Mouse (Mus musculus): ENCODE measurements around the gene Large1. TPM values are rescaled to one million over a fixed set of nuclear protein-coding genes. Genes with fewer than 3 reads are reported as not detected.
"Not testable (repeated sequence)": the region's sequence is repeated elsewhere in the genome, so short reads cannot be mapped to it uniquely, and the experiment has no call there.

Large1 gene
- polyA plus RNA-seq, 1 experiment, result 4.4 TPM

DNA sequence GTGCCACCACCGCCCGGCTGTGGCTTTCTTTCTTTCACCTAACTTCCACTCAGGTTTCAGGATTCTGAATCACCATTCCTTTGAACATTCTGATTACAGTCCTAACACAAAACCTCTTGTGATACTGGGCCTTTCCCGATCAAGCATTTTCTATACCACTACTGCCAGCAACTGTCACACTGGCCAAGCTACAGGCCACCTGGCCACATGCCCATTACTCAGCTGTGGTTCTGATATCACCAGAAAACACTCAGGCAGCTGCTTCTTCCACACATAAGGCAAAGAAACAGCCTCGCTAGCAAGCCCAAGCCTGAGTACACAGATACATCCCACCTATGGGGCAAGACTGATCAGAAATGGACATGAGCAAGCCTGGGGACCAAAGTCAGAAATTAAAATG lies 71.3 kb downstream of the Large1 start:
- WGBS, result 89% methylated on average over 4 of the region's 4 CpGs
- no peaks in the 10 kb centered on the region for H3K4me1 ChIP-seq (replicated peaks; ENCODE audit: control insufficient read depth, insufficient read depth, low read length)
- H3K4me3 ChIP-seq (ENCODE audit: control insufficient read depth, insufficient read depth, low read length), result no peak overlapping the region
- no peaks in the 10 kb centered on the region for H3K36me3 ChIP-seq (ENCODE audit: control insufficient read depth, insufficient read depth, low read length)
- H3K27me3 ChIP-seq (ENCODE audit: control insufficient read depth, insufficient read depth, low read length), result no peaks in the 10 kb centered on the region
- TF ChIP-seq CTCF (IDR thresholded peaks at IDR 0.05; ENCODE audit: borderline replicate concordance, control insufficient read depth, extremely low read depth, insufficient read depth, low read length, poor library complexity) (no peak), POLR2A (IDR thresholded peaks at IDR 0.05; ENCODE audit: control insufficient read depth, extremely low read depth, insufficient read depth, low read length, poor library complexity) (no peak)
- no peak overlapping the region for H3K27ac ChIP-seq (ENCODE audit: control insufficient read depth, insufficient read depth, low read length)
- no peak for DNase-seq

DNA sequence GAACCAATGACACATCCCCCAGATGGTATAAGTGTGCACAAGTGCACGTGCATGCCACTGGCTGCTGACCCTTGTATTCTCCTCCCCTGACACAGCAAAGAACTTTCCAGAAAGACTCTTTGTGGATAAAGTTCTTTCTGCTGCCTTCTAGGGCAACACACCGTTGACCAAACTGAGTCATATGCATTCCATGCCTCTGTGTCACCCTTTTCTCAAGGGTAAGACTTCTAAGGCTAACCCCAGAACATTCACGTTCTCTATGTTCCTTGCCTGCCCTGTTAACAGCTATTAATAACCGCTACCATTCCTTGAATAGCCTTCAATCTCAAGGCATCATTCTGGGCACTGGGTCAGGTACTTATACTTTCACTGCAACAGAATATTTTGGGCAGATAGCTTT lies 77.3 kb downstream of the Large1 start:
- no peak for DNase-seq
- 88% methylated on average over 4 of the region's 4 CpGs for WGBS
- Histone ChIP-seq H3K27me3 (ENCODE audit: control insufficient read depth, insufficient read depth, low read length) (no peaks in the 10 kb centered on the region), H3K36me3 (ENCODE audit: control insufficient read depth, insufficient read depth, low read length) (no peaks in the 10 kb centered on the region), H3K27ac (ENCODE audit: control insufficient read depth, insufficient read depth, low read length) (no peak overlapping the region), H3K4me1 (replicated peaks; ENCODE audit: control insufficient read depth, insufficient read depth, low read length) (no peaks in the 10 kb centered on the region), H3K4me3 (ENCODE audit: control insufficient read depth, insufficient read depth, low read length) (no peak overlapping the region)
- no peak for TF ChIP-seq POLR2A (IDR thresholded peaks at IDR 0.05; ENCODE audit: control insufficient read depth, extremely low read depth, insufficient read depth, low read length, poor library complexity)
- TF ChIP-seq CTCF (IDR thresholded peaks at IDR 0.05; ENCODE audit: borderline replicate concordance, control insufficient read depth, extremely low read depth, insufficient read depth, low read length, poor library complexity), result no peak

DNA sequence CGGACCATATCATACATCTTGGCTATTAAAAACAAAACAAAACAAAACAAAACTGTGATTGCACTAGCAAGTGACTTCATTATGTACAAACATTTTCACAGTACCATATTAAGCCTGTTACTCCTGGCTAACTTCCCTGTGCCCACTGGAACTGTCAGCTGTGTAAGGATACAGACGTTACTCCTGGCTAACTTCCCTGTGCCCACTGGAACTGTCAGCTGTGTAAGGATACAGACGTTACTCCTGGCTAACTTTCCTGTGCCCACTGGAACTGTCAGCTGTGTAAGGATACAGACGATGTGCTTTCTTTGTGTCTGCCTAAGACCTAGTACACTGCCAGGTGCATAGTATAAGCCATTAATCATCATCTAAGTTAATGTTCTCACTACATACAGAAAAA lies 77.9 kb downstream of the Large1 start:
- not testable (repeated sequence) for H3K27me3 ChIP-seq (ENCODE audit: control insufficient read depth, insufficient read depth, low read length); H3K27ac ChIP-seq (ENCODE audit: control insufficient read depth, insufficient read depth, low read length); H3K36me3 ChIP-seq (ENCODE audit: control insufficient read depth, insufficient read depth, low read length); DNase-seq; H3K4me1 ChIP-seq (replicated peaks; ENCODE audit: control insufficient read depth, insufficient read depth, low read length); H3K4me3 ChIP-seq (ENCODE audit: control insufficient read depth, insufficient read depth, low read length)
- WGBS, result 93% methylated on average over 4 of the region's 4 CpGs

DNA sequence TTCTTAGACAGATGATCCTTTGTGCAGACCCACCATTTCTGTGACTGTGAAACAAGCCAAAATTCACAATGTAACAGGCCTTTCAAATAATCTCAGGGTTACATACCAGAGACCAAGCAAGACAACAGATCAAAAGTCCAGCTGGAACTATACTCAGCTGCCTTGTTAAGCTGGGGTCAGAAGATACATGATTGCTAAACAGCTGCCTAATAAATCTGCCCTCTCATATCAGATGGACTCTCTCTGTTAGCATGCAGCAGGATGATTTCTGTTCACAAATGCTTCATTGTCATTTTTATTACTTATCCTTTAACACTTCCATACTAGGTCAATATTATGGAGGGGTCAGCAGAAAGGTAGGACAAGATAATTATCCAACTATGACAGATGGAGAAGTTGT lies 80.2 kb downstream of the Large1 start:
- TF ChIP-seq POLR2A (IDR thresholded peaks at IDR 0.05; ENCODE audit: control insufficient read depth, extremely low read depth, insufficient read depth, low read length, poor library complexity), result no peak
- no peak for TF ChIP-seq CTCF (IDR thresholded peaks at IDR 0.05; ENCODE audit: borderline replicate concordance, control insufficient read depth, extremely low read depth, insufficient read depth, low read length, poor library complexity)
- Histone ChIP-seq H3K27me3 (ENCODE audit: control insufficient read depth, insufficient read depth, low read length) (no peaks in the 10 kb centered on the region), H3K27ac (ENCODE audit: control insufficient read depth, insufficient read depth, low read length) (no peak overlapping the region), H3K4me1 (replicated peaks; ENCODE audit: control insufficient read depth, insufficient read depth, low read length) (no peaks in the 10 kb centered on the region), H3K4me3 (ENCODE audit: control insufficient read depth, insufficient read depth, low read length) (no peak overlapping the region), H3K36me3 (ENCODE audit: control insufficient read depth, insufficient read depth, low read length) (no peaks in the 10 kb centered on the region)
- DNase-seq, result no peak

DNA sequence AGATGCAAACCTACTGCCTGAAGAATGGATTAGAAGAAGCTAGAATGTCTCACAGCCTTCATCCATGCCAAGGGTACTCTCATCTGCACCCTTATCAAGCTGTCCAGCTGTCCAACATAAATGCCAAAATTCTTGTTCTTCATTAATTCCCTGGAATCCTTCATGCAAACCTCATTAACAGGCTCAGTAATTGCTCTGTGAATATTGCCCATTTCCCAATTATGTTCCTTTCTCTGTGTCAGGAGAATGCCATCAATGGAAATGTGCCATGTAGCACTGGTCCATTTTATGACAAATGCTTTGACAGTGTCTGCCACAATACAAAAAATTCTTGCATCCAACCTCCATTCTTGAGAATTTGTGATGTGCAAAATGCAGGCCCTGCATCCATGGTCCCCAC lies 82.3 kb downstream of the Large1 start:
- Histone ChIP-seq H3K27me3 (ENCODE audit: control insufficient read depth, insufficient read depth, low read length) (no peaks in the 10 kb centered on the region), H3K4me1 (replicated peaks; ENCODE audit: control insufficient read depth, insufficient read depth, low read length) (no peaks in the 10 kb centered on the region), H3K4me3 (ENCODE audit: control insufficient read depth, insufficient read depth, low read length) (no peak overlapping the region), H3K27ac (ENCODE audit: control insufficient read depth, insufficient read depth, low read length) (no peak overlapping the region), H3K36me3 (ENCODE audit: control insufficient read depth, insufficient read depth, low read length) (no peaks in the 10 kb centered on the region)
- no peak for DNase-seq
- TF ChIP-seq CTCF (IDR thresholded peaks at IDR 0.05; ENCODE audit: borderline replicate concordance, control insufficient read depth, extremely low read depth, insufficient read depth, low read length, poor library complexity), result no peak
- no peak for TF ChIP-seq POLR2A (IDR thresholded peaks at IDR 0.05; ENCODE audit: control insufficient read depth, extremely low read depth, insufficient read depth, low read length, poor library complexity)

DNA sequence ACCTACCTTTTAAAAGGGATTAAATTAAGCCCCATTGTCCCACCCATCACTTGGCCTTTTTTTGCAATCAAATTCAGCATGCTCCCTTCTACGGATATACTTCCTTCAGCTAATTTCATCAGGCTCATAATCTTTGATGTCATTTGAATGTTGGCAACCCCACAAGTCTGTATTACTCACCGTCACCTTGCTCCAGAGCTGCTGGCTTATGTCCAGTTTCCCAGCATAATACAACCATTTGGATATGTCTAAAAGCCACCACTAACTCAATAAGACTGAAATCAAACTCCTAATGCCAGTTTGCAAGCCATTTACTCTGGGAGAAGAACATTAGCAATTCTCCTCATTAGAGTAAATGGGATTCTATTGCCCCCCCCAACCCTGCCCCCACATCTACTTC lies 95.4 kb downstream of the Large1 start:
- Histone ChIP-seq H3K27ac (ENCODE audit: control insufficient read depth, insufficient read depth, low read length) (no peak overlapping the region), H3K27me3 (ENCODE audit: control insufficient read depth, insufficient read depth, low read length) (no peaks in the 10 kb centered on the region), H3K4me3 (ENCODE audit: control insufficient read depth, insufficient read depth, low read length) (no peak overlapping the region), H3K36me3 (ENCODE audit: control insufficient read depth, insufficient read depth, low read length) (no peaks in the 10 kb centered on the region), H3K4me1 (replicated peaks; ENCODE audit: control insufficient read depth, insufficient read depth, low read length) (no peaks in the 10 kb centered on the region)
- DNase-seq, result no peak
- WGBS, result 92% methylated on average over 2 of the region's 2 CpGs
- no peak for TF ChIP-seq CTCF (IDR thresholded peaks at IDR 0.05; ENCODE audit: borderline replicate concordance, control insufficient read depth, extremely low read depth, insufficient read depth, low read length, poor library complexity)
- TF ChIP-seq POLR2A (IDR thresholded peaks at IDR 0.05; ENCODE audit: control insufficient read depth, extremely low read depth, insufficient read depth, low read length, poor library complexity), result no peak

DNA sequence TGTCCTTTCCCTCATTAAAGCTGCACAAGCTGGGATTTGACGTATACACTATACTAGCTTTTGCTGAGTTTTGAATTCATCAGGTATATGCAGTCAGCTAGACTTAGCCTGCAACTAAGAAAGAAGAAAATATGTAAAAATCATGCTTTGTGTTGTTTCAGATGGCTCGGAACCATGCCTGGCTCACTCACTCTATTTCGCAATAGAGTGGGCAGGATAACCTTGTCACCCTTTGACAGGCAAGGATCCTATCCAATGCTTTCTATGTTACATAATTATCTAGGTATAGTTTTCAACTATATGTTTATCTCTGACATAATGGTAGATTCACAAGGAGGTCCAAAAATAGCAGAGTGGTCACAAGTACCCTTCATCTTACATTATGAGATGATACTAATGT lies 109.2 kb downstream of the Large1 start:
- H3K4me3 ChIP-seq (ENCODE audit: control insufficient read depth, insufficient read depth, low read length), result no peak overlapping the region
- DNase-seq, result no peak
- WGBS, result 94% methylated on average over 3 of the region's 3 CpGs
- no peaks in the 10 kb centered on the region for H3K36me3 ChIP-seq (ENCODE audit: control insufficient read depth, insufficient read depth, low read length)
- no peaks in the 10 kb centered on the region for H3K4me1 ChIP-seq (replicated peaks; ENCODE audit: control insufficient read depth, insufficient read depth, low read length)
- no peak overlapping the region for H3K27ac ChIP-seq (ENCODE audit: control insufficient read depth, insufficient read depth, low read length)
- TF ChIP-seq CTCF (IDR thresholded peaks at IDR 0.05; ENCODE audit: borderline replicate concordance, control insufficient read depth, extremely low read depth, insufficient read depth, low read length, poor library complexity) (no peak), POLR2A (IDR thresholded peaks at IDR 0.05; ENCODE audit: control insufficient read depth, extremely low read depth, insufficient read depth, low read length, poor library complexity) (no peak)
- no peaks in the 10 kb centered on the region for H3K27me3 ChIP-seq (ENCODE audit: control insufficient read depth, insufficient read depth, low read length)

All from thymus, adult 2 months (tissue).